Mouse (Mus musculus) kidney, adult 2 months (tissue): ENCODE measurements around the gene Apoc3.
A peak's percentile ranks its signal among the peaks of the same experiment; 100 is the strongest.

ENCODE experiments used
- CTCF ChIP-seq: fragments of 200-500 bp; conservative IDR thresholded peaks from 2 replicates; pipeline ENCODE4 v1.5.1; 2011; ENCODE audit warnings: low read depth, mild to moderate bottlenecking, control low read depth, low read length, moderate library complexity, mixed read lengths; ENCODE audit not compliant: insufficient read depth, insufficient read length
- POLR2A ChIP-seq: fragments of 200-500 bp; IDR thresholded peaks from one replicate; pipeline ENCODE4 v1.6.1; 2011; ENCODE audit warnings: low read depth, low read length, control low read depth

DNA sequence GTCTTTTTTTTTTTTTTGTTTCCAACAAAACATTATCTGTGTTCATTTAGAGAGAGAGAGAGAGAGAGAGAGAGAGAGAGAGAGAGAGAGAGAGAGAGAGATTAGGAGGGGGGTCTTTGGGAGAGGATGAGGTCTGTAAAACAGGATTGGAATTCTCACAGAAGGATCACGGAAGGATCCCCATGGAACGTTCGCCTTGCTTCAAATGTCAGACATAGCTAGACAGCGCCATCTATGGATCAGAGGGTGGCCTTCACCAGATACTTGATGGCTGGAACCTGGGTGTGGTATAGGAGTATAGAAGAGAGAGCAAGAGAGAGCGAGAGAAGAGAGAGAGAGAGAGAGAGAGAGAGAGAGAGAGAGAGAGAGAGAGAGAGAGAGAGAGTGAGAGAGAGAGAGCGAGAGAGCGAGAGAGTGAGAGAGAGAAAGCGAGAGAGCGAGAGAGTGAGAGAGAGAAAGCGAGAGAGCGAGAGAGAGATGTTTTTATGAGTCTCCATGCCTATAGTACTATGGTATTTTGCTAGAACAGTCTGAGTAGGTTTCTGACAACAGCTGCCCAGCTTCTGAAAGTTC is 11.4 kb upstream of the Apoc3 start:
- TF ChIP-seq CTCF (peak; percentile 95), POLR2A (no peak)
